Mouse (Mus musculus) mouse trophoblast stem cell (cell line): ENCODE results near the gene Scube1.

ENCODE experiments used
- in situ Hi-C, 2 experiments: fragments of 300-500 bp; cut with MseI, MboI; formaldehyde crosslinking; loops; 2 replicates in 1 of 2; 3 replicates in 1 of 2; pipeline ENCODE4 v1.15.1; 2025

Scube1 gene

GRCm38 (mm10) chr15:83596833-83597232, 128.0 kb downstream of the Scube1 start:
- in situ Hi-C loops: no loop called here

- in situ Hi-C loops: no loop called here
These were observed 129.5 kb downstream of the Scube1 start for GRCm38 (mm10) chr15:83595364-83595711.

- in situ Hi-C loops: no loop called here
These were observed 130.1 kb downstream of the Scube1 start, which contains the start of gene Ttll12 for GRCm38 (mm10) chr15:83594513-83595363. Gene Ttll12 (minus strand): TSS chr15:83595157.

GRCm38 (mm10) chr15:83593702-83594512, 130.9 kb downstream of the Scube1 start:
- in situ Hi-C loops: no loop called here

GRCm38 (mm10) chr15:83593189-83593585, 131.6 kb downstream of the Scube1 start:
- in situ Hi-C loops: no loop called here

- in situ Hi-C loops: no loop called here
These were observed 132.3 kb downstream of the Scube1 start for GRCm38 (mm10) chr15:83592260-83593188.

GRCm38 (mm10) chr15:83591758-83592157, 133.1 kb downstream of the Scube1 start:
- in situ Hi-C loops: no loop called here

GRCm38 (mm10) chr15:83590841-83591240, 134.0 kb downstream of the Scube1 start:
- in situ Hi-C loops: no loop called here

- in situ Hi-C loops: no loop called here
These were observed 140.0 kb downstream of the Scube1 start for GRCm38 (mm10) chr15:83584741-83585220.

GRCm38 (mm10) chr15:83583419-83584156, 141.2 kb downstream of the Scube1 start:
- in situ Hi-C loops: no loop called here

- in situ Hi-C loops: no loop called here
These were observed 141.9 kb downstream of the Scube1 start for GRCm38 (mm10) chr15:83582931-83583330.

- in situ Hi-C loops: no loop called here
These were observed 148.2 kb downstream of the Scube1 start for GRCm38 (mm10) chr15:83576651-83577050.

- in situ Hi-C loops: no loop called here
These were observed 149.3 kb downstream of the Scube1 start for GRCm38 (mm10) chr15:83575543-83575942.

GRCm38 (mm10) chr15:83574731-83575351, 150.0 kb downstream of the Scube1 start:
- in situ Hi-C loops: no loop called here

GRCm38 (mm10) chr15:83573606-83574005, 151.2 kb downstream of the Scube1 start:
- in situ Hi-C loops: no loop called here

- in situ Hi-C loops: no loop called here
These were observed 152.7 kb downstream of the Scube1 start for GRCm38 (mm10) chr15:83572132-83572531.

- in situ Hi-C loops: no loop called here
These were observed 153.2 kb downstream of the Scube1 start for GRCm38 (mm10) chr15:83571636-83572035.

GRCm38 (mm10) chr15:83570641-83571040, 154.2 kb downstream of the Scube1 start:
- in situ Hi-C loops: no loop called here

- in situ Hi-C loops: no loop called here
These were observed 155.1 kb downstream of the Scube1 start for GRCm38 (mm10) chr15:83569682-83570081.

- in situ Hi-C loops: no loop called here
These were observed 156.3 kb downstream of the Scube1 start for GRCm38 (mm10) chr15:83568544-83568943.
